ENCODE assay signal across 19 mouse cellular contexts in the genomic region with DNA sequence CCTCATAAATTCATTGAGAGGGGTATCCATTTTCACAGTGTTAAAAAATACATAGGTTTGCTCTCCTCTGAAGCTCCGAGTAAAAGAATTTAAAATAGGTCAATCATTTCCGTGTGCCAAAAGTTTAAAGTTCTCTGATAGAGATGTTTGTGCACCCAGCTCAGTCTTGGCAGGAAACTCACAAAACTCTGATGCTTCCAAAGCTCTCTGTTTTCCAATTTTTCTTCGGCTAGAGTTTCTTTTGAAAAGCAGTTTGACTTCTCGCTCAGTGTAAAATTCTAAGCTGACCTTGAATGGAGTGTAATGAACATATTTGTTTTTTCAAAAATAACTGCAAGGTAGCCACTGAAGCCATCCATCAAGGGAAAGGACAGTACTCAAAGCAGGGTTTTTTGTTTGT.
"Had no signal": no experiment of that assay in that cellular context is flagged by ENCODE, and none has a peak within 500 bp of the region (broad histone marks: within the 10 kb centered on the region; RNA-seq: fewer than 3 reads in every experiment).

No protein-coding gene starts in this region.

- H3K9ac ChIP-seq: lung, embryonic 15.5 days; midbrain, embryonic 12.5 days; neural tube, embryonic 13.5 days; neural tube, embryonic 15.5 days had no signal

- H3K4me2 ChIP-seq: lung, embryonic 15.5 days; midbrain, embryonic 12.5 days; neural tube, embryonic 13.5 days; neural tube, embryonic 15.5 days had no signal

- H3K27me3 ChIP-seq: lung, embryonic 15.5 days; midbrain, embryonic 12.5 days; neural tube, embryonic 13.5 days; neural tube, embryonic 15.5 days had no signal

- DNase-seq: lung, adult 18-20 months; lung, postnatal 4 days; midbrain, embryonic 14.5 days; retina, postnatal 1 day; right cerebral cortex, adult 18-20 months; right cerebral cortex, postnatal 25 days; right cerebral cortex, postnatal 4 days; spleen, adult 18-20 months; thymus, adult 18-20 months; thymus, postnatal 14 days; thymus, postnatal 36 days had no signal

- H3K4me1 ChIP-seq: midbrain, embryonic 10.5 days; midbrain, embryonic 12.5 days; neural tube, embryonic 13.5 days; neural tube, embryonic 15.5 days had no signal

- H3K4me3 ChIP-seq: lung, embryonic 15.5 days; midbrain, embryonic 10.5 days; midbrain, embryonic 12.5 days; myocyte; neural tube, embryonic 13.5 days; neural tube, embryonic 15.5 days had no signal

- H3K36me3 ChIP-seq: lung, embryonic 15.5 days; midbrain, embryonic 10.5 days; midbrain, embryonic 12.5 days; neural tube, embryonic 13.5 days; neural tube, embryonic 15.5 days had no signal

- H3K9me3 ChIP-seq: lung, embryonic 15.5 days; midbrain, embryonic 10.5 days; midbrain, embryonic 12.5 days; neural tube, embryonic 13.5 days; neural tube, embryonic 15.5 days had no signal

- ATAC-seq: lung, postnatal 0 days; midbrain, embryonic 16.5 days had no signal

- H3K27ac ChIP-seq: lung, embryonic 15.5 days; midbrain, embryonic 10.5 days; midbrain, embryonic 12.5 days; neural tube, embryonic 13.5 days; neural tube, embryonic 15.5 days had no signal
